Mouse (Mus musculus): ENCODE data around the gene 4930558C23Rik. TPM values are rescaled to one million over a fixed set of nuclear protein-coding genes. Genes with fewer than 3 reads are reported as not detected.
"Not testable (repeated sequence)": the region's sequence is repeated elsewhere in the genome, so short reads cannot be mapped to it uniquely, and the experiment has no call there.

4930558C23Rik gene
- polyA plus RNA-seq, 1 experiment = 0.84 TPM

DNA sequence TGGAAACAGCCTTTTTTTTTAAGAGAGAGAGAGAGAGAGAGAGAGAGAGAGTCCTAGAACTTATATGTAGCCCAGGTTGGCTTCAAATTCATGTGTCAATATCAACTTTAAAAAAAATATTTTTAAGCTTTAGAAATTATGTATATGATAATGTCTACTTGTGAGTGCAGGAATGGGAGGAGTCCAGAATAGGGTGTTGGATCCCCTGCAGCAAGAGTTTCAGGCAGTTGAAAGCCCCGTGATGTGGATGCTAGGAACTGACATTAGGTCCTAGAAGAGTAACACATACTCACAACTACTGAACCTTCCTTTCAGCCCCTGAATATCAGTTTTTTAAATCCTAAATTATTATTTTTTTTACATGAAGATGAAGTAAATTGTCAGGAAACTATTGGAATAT, 32.9 kb upstream of the 4930558C23Rik start:
- H3K9me3 ChIP-seq (replicated peaks; ENCODE audit: control insufficient read depth, insufficient read depth, low read length, poor library complexity, severe bottlenecking) = no peaks in the 10 kb centered on the region
- H3K36me3 ChIP-seq (ENCODE audit: control insufficient read depth, insufficient read depth, low read length, poor library complexity, severe bottlenecking) = peaks cover 17% of the 10 kb centered on the region
- no peaks in the 10 kb centered on the region for H3K27me3 ChIP-seq (ENCODE audit: control insufficient read depth, insufficient read depth, low read length, poor library complexity, severe bottlenecking)
- no peak overlapping the region for H3K27ac ChIP-seq (ENCODE audit: insufficient read depth, low read length)
- no peak overlapping the region for H3K9ac ChIP-seq (ENCODE audit: low read depth, poor library complexity, severe bottlenecking)
- no peaks in the 10 kb centered on the region for H3K4me1 ChIP-seq (ENCODE audit: control insufficient read depth, insufficient read depth, low read length)
- TF ChIP-seq CTCF (IDR thresholded peaks at IDR 0.05; ENCODE audit: low read depth, low read length) (no peak), EP300 (IDR thresholded peaks at IDR 0.05; ENCODE audit: insufficient read depth, low read depth, low read length) (no peak), POLR2A (IDR thresholded peaks at IDR 0.05; ENCODE audit: insufficient read depth, low read length) (no peak)
- H3K4me3 ChIP-seq (ENCODE audit: low read depth, low read length) = no peak overlapping the region

GRCm38 (mm10) chr3:95434983-95435370, 32.3 kb upstream of the 4930558C23Rik start:
- no peak for TF ChIP-seq CTCF (IDR thresholded peaks at IDR 0.05; ENCODE audit: low read depth, low read length)
- TF ChIP-seq EP300 (IDR thresholded peaks at IDR 0.05; ENCODE audit: insufficient read depth, low read depth, low read length) = no peak
- TF ChIP-seq POLR2A (IDR thresholded peaks at IDR 0.05; ENCODE audit: insufficient read depth, low read length) = no peak
- Histone ChIP-seq H3K9ac (ENCODE audit: low read depth, poor library complexity, severe bottlenecking) (peak overlapping the region; percentile 74), H3K27ac (ENCODE audit: insufficient read depth, low read length) (peak overlapping the region; percentile 51; the same call in 1 of the 2 replicates), H3K4me3 (ENCODE audit: low read depth, low read length) (peak overlapping the region; percentile 74), H3K27me3 (ENCODE audit: control insufficient read depth, insufficient read depth, low read length, poor library complexity, severe bottlenecking) (no peaks in the 10 kb centered on the region), H3K4me1 (ENCODE audit: control insufficient read depth, insufficient read depth, low read length) (no peaks in the 10 kb centered on the region), H3K9me3 (replicated peaks; ENCODE audit: control insufficient read depth, insufficient read depth, low read length, poor library complexity, severe bottlenecking) (no peaks in the 10 kb centered on the region), H3K36me3 (ENCODE audit: control insufficient read depth, insufficient read depth, low read length, poor library complexity, severe bottlenecking) (peaks cover 17% of the 10 kb centered on the region)

GRCm38 (mm10) chr3:95434136-95434982, 31.7 kb upstream of the 4930558C23Rik start, which contains the start of gene Arnt:
Gene Arnt (plus strand): TSS chr3:95434388.
- Histone ChIP-seq H3K4me1 (ENCODE audit: control insufficient read depth, insufficient read depth, low read length) (no peaks in the 10 kb centered on the region), H3K9me3 (replicated peaks; ENCODE audit: control insufficient read depth, insufficient read depth, low read length, poor library complexity, severe bottlenecking) (peaks cover 6% of the 10 kb centered on the region; the same call in 1 of the 2 replicates), H3K27ac (ENCODE audit: insufficient read depth, low read length) (peak within 1 kb of the TSS; percentile 54), H3K36me3 (ENCODE audit: control insufficient read depth, insufficient read depth, low read length, poor library complexity, severe bottlenecking) (peaks cover 13% of the 10 kb centered on the region), H3K27me3 (ENCODE audit: control insufficient read depth, insufficient read depth, low read length, poor library complexity, severe bottlenecking) (no peaks in the 10 kb centered on the region), H3K9ac (ENCODE audit: low read depth, poor library complexity, severe bottlenecking) (peak within 1 kb of the TSS; percentile 74), H3K4me3 (ENCODE audit: low read depth, low read length) (peak within 1 kb of the TSS; percentile 92)
- TF ChIP-seq POLR2A (IDR thresholded peaks at IDR 0.05; ENCODE audit: insufficient read depth, low read length) = peak; percentile 37
- TF ChIP-seq EP300 (IDR thresholded peaks at IDR 0.05; ENCODE audit: insufficient read depth, low read depth, low read length) = 0 out of 2 replicates have a peak, but pooled peaks have one; percentile 14
- no peak for TF ChIP-seq CTCF (IDR thresholded peaks at IDR 0.05; ENCODE audit: low read depth, low read length)

- Histone ChIP-seq H3K9ac (ENCODE audit: low read depth, poor library complexity, severe bottlenecking) (peak overlapping the region; percentile 50; the same call in 1 of the 2 replicates), H3K36me3 (ENCODE audit: control insufficient read depth, insufficient read depth, low read length, poor library complexity, severe bottlenecking) (peaks cover 13% of the 10 kb centered on the region), H3K9me3 (replicated peaks; ENCODE audit: control insufficient read depth, insufficient read depth, low read length, poor library complexity, severe bottlenecking) (peaks cover 7% of the 10 kb centered on the region; the same call in 1 of the 2 replicates), H3K4me3 (ENCODE audit: low read depth, low read length) (no peak overlapping the region), H3K27ac (ENCODE audit: insufficient read depth, low read length) (peak overlapping the region; percentile 54), H3K27me3 (ENCODE audit: control insufficient read depth, insufficient read depth, low read length, poor library complexity, severe bottlenecking) (no peaks in the 10 kb centered on the region), H3K4me1 (ENCODE audit: control insufficient read depth, insufficient read depth, low read length) (no peaks in the 10 kb centered on the region)
- no peak for TF ChIP-seq EP300 (IDR thresholded peaks at IDR 0.05; ENCODE audit: insufficient read depth, low read depth, low read length)
- no peak for TF ChIP-seq POLR2A (IDR thresholded peaks at IDR 0.05; ENCODE audit: insufficient read depth, low read length)
- TF ChIP-seq CTCF (IDR thresholded peaks at IDR 0.05; ENCODE audit: low read depth, low read length) = no peak
Observed at GRCm38 (mm10) chr3:95433301-95433915, 30.8 kb upstream of the 4930558C23Rik start.

- not testable (repeated sequence) for H3K4me3 ChIP-seq (ENCODE audit: low read depth, low read length); H3K36me3 ChIP-seq (ENCODE audit: control insufficient read depth, insufficient read depth, low read length, poor library complexity, severe bottlenecking); H3K27me3 ChIP-seq (ENCODE audit: control insufficient read depth, insufficient read depth, low read length, poor library complexity, severe bottlenecking); H3K27ac ChIP-seq (ENCODE audit: insufficient read depth, low read length); H3K9ac ChIP-seq (ENCODE audit: low read depth, poor library complexity, severe bottlenecking); H3K4me1 ChIP-seq (ENCODE audit: control insufficient read depth, insufficient read depth, low read length)
- peaks cover 32% of the 10 kb centered on the region for H3K9me3 ChIP-seq (replicated peaks; ENCODE audit: control insufficient read depth, insufficient read depth, low read length, poor library complexity, severe bottlenecking)
Observed at GRCm38 (mm10) chr3:95428423-95428822, 25.8 kb upstream of the 4930558C23Rik start.

DNA sequence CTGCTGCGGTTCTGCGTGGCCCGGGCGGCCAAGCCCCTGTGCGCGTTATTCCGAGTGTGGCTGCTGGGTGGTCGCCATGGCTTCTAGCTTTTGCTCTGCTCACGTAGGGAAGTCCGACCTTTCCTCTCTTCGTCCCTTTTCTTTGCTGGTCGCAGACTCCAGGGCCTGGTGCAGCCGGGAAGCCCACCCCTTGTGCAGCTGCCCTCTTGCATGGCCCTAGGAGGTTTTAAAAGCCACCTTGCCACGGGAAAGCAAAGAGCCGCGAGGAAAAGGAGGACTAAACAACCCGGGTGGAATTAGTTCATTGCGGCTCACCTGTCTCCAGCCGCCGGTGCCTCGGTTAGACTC, 25.2 kb upstream of the 4930558C23Rik start:
- Histone ChIP-seq H3K9ac (ENCODE audit: low read depth, poor library complexity, severe bottlenecking) (peak overlapping the region; percentile 68), H3K9me3 (replicated peaks; ENCODE audit: control insufficient read depth, insufficient read depth, low read length, poor library complexity, severe bottlenecking) (peaks cover 38% of the 10 kb centered on the region), H3K4me3 (ENCODE audit: low read depth, low read length) (peak overlapping the region; percentile 68)
- H3K4me1 ChIP-seq (ENCODE audit: control insufficient read depth, insufficient read depth, low read length); H3K36me3 ChIP-seq (ENCODE audit: control insufficient read depth, insufficient read depth, low read length, poor library complexity, severe bottlenecking); H3K27me3 ChIP-seq (ENCODE audit: control insufficient read depth, insufficient read depth, low read length, poor library complexity, severe bottlenecking); H3K27ac ChIP-seq (ENCODE audit: insufficient read depth, low read length): not testable (repeated sequence)

GRCm38 (mm10) chr3:95427117-95427890, 24.7 kb upstream of the 4930558C23Rik start:
- H3K36me3 ChIP-seq (ENCODE audit: control insufficient read depth, insufficient read depth, low read length, poor library complexity, severe bottlenecking); H3K27me3 ChIP-seq (ENCODE audit: control insufficient read depth, insufficient read depth, low read length, poor library complexity, severe bottlenecking); H3K4me1 ChIP-seq (ENCODE audit: control insufficient read depth, insufficient read depth, low read length): not testable (repeated sequence)
- H3K4me3 ChIP-seq (ENCODE audit: low read depth, low read length) = peak overlapping the region; percentile 68
- H3K9me3 ChIP-seq (replicated peaks; ENCODE audit: control insufficient read depth, insufficient read depth, low read length, poor library complexity, severe bottlenecking) = peaks cover 42% of the 10 kb centered on the region
- 0 out of 2 replicates have a peak overlapping the region, but pooled peaks have one; percentile 40 for H3K27ac ChIP-seq (ENCODE audit: insufficient read depth, low read length)
- peak overlapping the region; percentile 68 for H3K9ac ChIP-seq (ENCODE audit: low read depth, poor library complexity, severe bottlenecking)

GRCm38 (mm10) chr3:95426476-95426875, 23.8 kb upstream of the 4930558C23Rik start:
- H3K9ac ChIP-seq (ENCODE audit: low read depth, poor library complexity, severe bottlenecking); H3K27ac ChIP-seq (ENCODE audit: insufficient read depth, low read length); H3K27me3 ChIP-seq (ENCODE audit: control insufficient read depth, insufficient read depth, low read length, poor library complexity, severe bottlenecking); H3K36me3 ChIP-seq (ENCODE audit: control insufficient read depth, insufficient read depth, low read length, poor library complexity, severe bottlenecking); H3K4me3 ChIP-seq (ENCODE audit: low read depth, low read length); H3K4me1 ChIP-seq (ENCODE audit: control insufficient read depth, insufficient read depth, low read length): not testable (repeated sequence)
- H3K9me3 ChIP-seq (replicated peaks; ENCODE audit: control insufficient read depth, insufficient read depth, low read length, poor library complexity, severe bottlenecking) = peaks cover 50% of the 10 kb centered on the region
